Mouse (Mus musculus) liver, embryonic 14.5 days (tissue): Measurements from ENCODE around the gene Eef1a2. TPM values are rescaled to one million over a fixed set of nuclear protein-coding genes. Genes with fewer than 3 reads are reported as not detected.
A peak's percentile ranks its signal among the peaks of the same experiment; 100 is the strongest.

ENCODE experiments used
- ATAC-seq: fragments of 200-750 bp; cut with Nextera tagmentation; 2 replicates; pipeline ENCODE4 v1.8.0; 2017; ENCODE audit warnings: moderate number of reproducible peaks, mild to moderate bottlenecking, moderate library complexity; ENCODE audit not compliant: insufficient read depth
- DNase-seq, 3 experiments: peaks; one replicate each; pipeline ENCODE4 v3.0.0-alpha.2; 2012 to 2013; ENCODE audit warnings: low read depth in 3 of 3, low spot score in 3 of 3
- H3K27ac ChIP-seq: fragments of 300-500 bp; sonication (generic); 2 replicates; pipeline ENCODE4 v1.5.1; 2014; ENCODE audit warnings: moderate library complexity, mild to moderate bottlenecking, control low read depth, inconsistent platforms
- H3K27me3 ChIP-seq: fragments of 300-500 bp; sonication (generic); 2 replicates; pipeline ENCODE4 v1.6.1; 2014; ENCODE audit warnings: mild to moderate bottlenecking, low read length, moderate library complexity; ENCODE audit not compliant: control insufficient read depth, insufficient read depth
- H3K36me3 ChIP-seq: fragments of 300-500 bp; sonication (generic); replicated peaks from 2 replicates; pipeline ENCODE4 v1.6.1; 2014; ENCODE audit warnings: low read depth; ENCODE audit not compliant: control insufficient read depth, insufficient read depth
- H3K4me1 ChIP-seq, 2 experiments: fragments of 200-500 bp in 1 of 2; fragments of 300-500 bp in 1 of 2; sonication (generic) in 1 of 2; replicated peaks; 2 replicates each; pipeline ENCODE4 v1.6.1; 2012 to 2014; ENCODE audit warnings: antibody characterized with exemption in 1 of 2, inconsistent platforms in 1 of 2, low read length in 1 of 2; ENCODE audit not compliant: control insufficient read depth in 2 of 2, insufficient read depth in 2 of 2
- H3K4me2 ChIP-seq: fragments of 300-500 bp; sonication (generic); 2 replicates; pipeline ENCODE4 v1.6.1; 2014; ENCODE audit warnings: low read depth, mild to moderate bottlenecking, control low read depth, moderate library complexity
- H3K4me3 ChIP-seq, 2 experiments: fragments of 200-500 bp in 1 of 2; fragments of 300-500 bp in 1 of 2; sonication (generic) in 1 of 2; 2 replicates each; pipeline ENCODE4 v1.5.1; 2012 to 2014; ENCODE audit warnings: low read depth in 2 of 2, low read length in 2 of 2, mild to moderate bottlenecking in 2 of 2, control low read depth in 1 of 2, inconsistent platforms in 1 of 2, moderate library complexity in 1 of 2; ENCODE audit not compliant: insufficient read depth in 1 of 2
- H3K9ac ChIP-seq: fragments of 300-500 bp; sonication (generic); replicated peaks from 2 replicates; pipeline ENCODE4 v1.6.1; 2014; ENCODE audit warnings: mild to moderate bottlenecking, control low read depth, moderate library complexity
- H3K9me3 ChIP-seq: fragments of 300-500 bp; sonication (generic); 2 replicates; pipeline ENCODE4 v1.6.1; 2016; ENCODE audit warnings: low read length, mixed read lengths; ENCODE audit not compliant: control insufficient read depth
- CTCF ChIP-seq: IDR thresholded peaks from 2 replicates; pipeline ENCODE4 v1.5.1; 2016; ENCODE audit warnings: antibody characterized with exemption, low read depth, control low read depth
- EP300 ChIP-seq: IDR thresholded peaks from 2 replicates; pipeline ENCODE4 v1.6.1; 2016; ENCODE audit warnings: antibody characterized with exemption, low read depth
- WGBS: fragments of 180-500 bp; shearing (Covaris S2); extraction: QIAGEN DNeasy Blood & Tissue Kit; methylation state at CpG from one replicate; pipeline ENCODE4 v1.1.7; 2014; ENCODE audit not compliant: insufficient replicate concordance; 5-methylcytosine and 5-hydroxymethylcytosine counted together
- polyA plus RNA-seq, 2 experiments: library from polyadenylated mRNA; depleted of rRNA in 1 of 2; stranded (reverse) in 1 of 2; unstranded in 1 of 2; fragments of >200 nt; fragmentation: Nextera tagmentation in 1 of 2; extraction: Ambion mirVana in 1 of 2; gene quantifications; 2 replicates each; pipeline versions ENCODE4 v1.2.1 to v1.2.3; 2012 to 2014

The Eef1a2 gene
- polyA plus RNA-seq, 2 experiments = not detected

GRCm38 (mm10) chr2:181150281-181150680 is 6.5 kb downstream of the Eef1a2 start:
- H3K36me3 ChIP-seq = no peaks in the 10 kb centered on the region
- no peak for TF ChIP-seq EP300
- no peak for TF ChIP-seq CTCF
- no peak overlapping the region for H3K9ac ChIP-seq
- peaks cover 18% of the 10 kb centered on the region for H3K27me3 ChIP-seq
- DNase-seq (no peak), ATAC-seq (no peak)
- H3K4me3 ChIP-seq = no peak overlapping the region
- H3K9me3 ChIP-seq = no peaks in the 10 kb centered on the region
- H3K4me2 ChIP-seq = no peak overlapping the region
- 55% methylated on average over 6 of the region's 6 CpGs for WGBS
- H3K4me1 ChIP-seq = no peaks in the 10 kb centered on the region
- no peak overlapping the region for H3K27ac ChIP-seq

GRCm38 (mm10) chr2:181148318-181148955 is 8.4 kb downstream of the Eef1a2 start:
- 18% methylated on average over 31 of the region's 31 CpGs for WGBS
- ATAC-seq = no peak
- Histone ChIP-seq H3K9ac (no peak overlapping the region), H3K36me3 (no peaks in the 10 kb centered on the region), H3K4me1 (no peaks in the 10 kb centered on the region), H3K9me3 (no peaks in the 10 kb centered on the region), H3K27ac (no peak overlapping the region), H3K4me3 (peak overlapping the region in 1 of 2 experiments; percentile 15; a peak in 2 of 4 replicates), H3K27me3 (peaks cover 18% of the 10 kb centered on the region), H3K4me2 (peak overlapping the region; percentile 58)
- no peak for DNase-seq
- TF ChIP-seq CTCF (no peak), EP300 (no peak)

DNA sequence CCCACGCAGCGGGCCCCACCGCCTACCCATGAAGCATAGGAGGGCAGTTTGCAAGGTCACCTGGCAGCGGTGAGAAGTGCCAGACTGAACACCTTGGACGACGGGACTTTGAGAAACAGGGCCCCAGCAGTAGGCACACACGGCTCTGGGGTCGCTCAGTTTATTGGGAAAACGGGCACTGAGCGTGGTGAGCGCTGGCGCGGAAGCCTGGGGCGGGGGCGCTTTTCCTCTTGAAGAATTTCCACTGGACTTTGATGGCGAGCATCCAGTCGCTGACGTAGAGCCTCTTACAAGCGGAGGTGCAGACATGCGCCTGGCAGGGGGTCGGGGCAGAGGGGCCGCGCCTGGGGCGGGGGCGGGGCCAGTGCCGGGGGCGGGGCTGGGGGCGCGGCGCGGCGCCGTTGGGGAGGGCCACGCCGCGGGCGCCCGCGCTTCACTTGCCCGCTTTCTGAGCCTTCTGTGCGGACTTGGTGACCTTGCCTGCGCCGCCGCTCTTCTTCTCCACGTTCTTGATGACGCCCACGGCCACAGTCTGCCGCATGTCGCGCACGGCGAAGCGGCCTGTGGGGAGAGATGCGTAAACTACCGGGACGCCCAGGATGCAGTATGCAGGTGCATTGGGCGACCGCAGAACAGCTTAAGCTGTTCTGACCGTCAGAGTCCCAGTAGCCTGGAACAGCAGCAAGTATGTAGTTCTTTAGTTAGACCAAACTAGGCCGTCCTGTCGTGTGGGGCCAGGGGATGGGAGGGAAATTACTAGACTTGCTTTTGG is 9.1 kb downstream of the Eef1a2 start:
- Histone ChIP-seq H3K36me3 (no peaks in the 10 kb centered on the region), H3K27ac (no peak overlapping the region), H3K4me1 (no peaks in the 10 kb centered on the region), H3K27me3 (peaks cover 18% of the 10 kb centered on the region), H3K9me3 (no peaks in the 10 kb centered on the region), H3K9ac (no peak overlapping the region), H3K4me2 (peak overlapping the region; percentile 58), H3K4me3 (peak overlapping the region; percentile 15 to 32; a peak in 3 of 4 replicates)
- DNase-seq = no peak
- TF ChIP-seq CTCF (no peak), EP300 (no peak)
- ATAC-seq = no peak
- WGBS = 1% methylated on average over 56 of the region's 61 CpGs

DNA sequence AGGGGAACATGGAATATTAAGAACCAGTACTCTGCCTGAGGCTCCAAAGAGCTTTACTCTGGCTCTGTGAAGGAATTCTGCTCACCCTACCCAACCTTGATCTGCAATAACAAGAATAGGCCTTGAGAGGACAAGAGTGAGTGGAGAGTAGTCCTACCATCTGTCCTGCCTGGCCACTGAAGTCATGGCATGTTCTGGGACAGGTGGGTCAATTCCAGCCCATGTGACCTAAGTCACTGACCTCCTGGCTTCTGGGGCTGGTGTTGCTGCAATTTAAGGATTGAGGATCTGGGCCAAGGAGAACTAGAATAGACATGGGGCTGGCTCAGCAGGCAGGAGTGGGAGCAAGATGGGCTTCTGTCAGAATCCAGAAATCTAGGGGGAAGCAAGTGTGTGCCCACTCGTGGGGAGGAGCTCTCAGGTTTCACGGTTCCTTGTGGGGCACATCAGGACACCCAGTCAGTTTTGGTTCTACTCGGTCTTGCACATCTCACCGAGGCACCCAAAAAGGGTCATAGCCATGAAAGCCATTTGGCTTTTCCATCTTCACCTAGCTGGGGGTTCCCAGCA is 9.8 kb downstream of the Eef1a2 start:
- no peak overlapping the region for H3K4me2 ChIP-seq
- H3K27me3 ChIP-seq = peaks cover 18% of the 10 kb centered on the region
- H3K36me3 ChIP-seq = no peaks in the 10 kb centered on the region
- no peak overlapping the region for H3K4me3 ChIP-seq
- H3K9ac ChIP-seq = no peak overlapping the region
- no peaks in the 10 kb centered on the region for H3K4me1 ChIP-seq
- no peak for TF ChIP-seq CTCF
- no peak for TF ChIP-seq EP300
- no peak for ATAC-seq
- no peak for DNase-seq
- 26% methylated on average over 4 of the region's 4 CpGs for WGBS
- H3K9me3 ChIP-seq = no peaks in the 10 kb centered on the region
- no peak overlapping the region for H3K27ac ChIP-seq

- Histone ChIP-seq H3K4me1 (no peaks in the 10 kb centered on the region), H3K27me3 (peaks cover 18% of the 10 kb centered on the region), H3K27ac (no peak overlapping the region), H3K36me3 (no peaks in the 10 kb centered on the region), H3K4me3 (no peak overlapping the region), H3K4me2 (no peak overlapping the region), H3K9ac (no peak overlapping the region), H3K9me3 (no peaks in the 10 kb centered on the region)
- no peak for ATAC-seq
- DNase-seq = no peak
- no peak for TF ChIP-seq CTCF
- no peak for TF ChIP-seq EP300
- WGBS = 40% methylated on average over 2 of the region's 2 CpGs
Observed at GRCm38 (mm10) chr2:181144675-181145074, 12.1 kb downstream of the Eef1a2 start.
